In the genomic region with DNA sequence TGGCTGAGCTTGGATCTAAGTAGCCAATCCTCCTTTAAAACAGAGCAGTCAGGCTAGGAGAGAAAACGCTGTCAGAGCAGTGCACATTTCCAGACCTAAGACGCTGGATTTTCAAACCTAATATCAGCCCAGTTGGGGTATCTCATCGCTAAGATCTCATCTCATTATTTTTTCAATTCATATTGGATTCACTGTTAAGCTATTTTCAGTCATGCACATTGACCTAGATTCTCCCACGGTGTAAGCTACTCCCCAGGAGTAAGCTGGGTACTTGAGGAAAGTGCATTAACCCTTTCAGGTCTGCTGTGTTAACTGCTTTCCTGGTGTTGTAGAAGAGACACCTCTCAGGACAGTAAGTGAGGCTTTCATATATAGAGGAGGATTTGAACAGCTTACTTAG, we compare ENCODE assay signal across 28 mouse cellular contexts.
"Had no signal": no experiment of that assay in that cellular context is flagged by ENCODE, and none has a peak within 500 bp of the region (broad histone marks: within the 10 kb centered on the region; RNA-seq: fewer than 3 reads in every experiment).

No protein-coding gene starts in this region.

- H3K4me2 ChIP-seq: embryonic facial prominence, embryonic 12.5 days; embryonic facial prominence, embryonic 13.5 days; embryonic facial prominence, embryonic 15.5 days; forebrain, embryonic 12.5 days; forebrain, embryonic 13.5 days; forebrain, embryonic 15.5 days had no signal

- H3K36me3 ChIP-seq: embryonic facial prominence, embryonic 10.5 days; embryonic facial prominence, embryonic 12.5 days; embryonic facial prominence, embryonic 13.5 days; embryonic facial prominence, embryonic 15.5 days; forebrain, embryonic 10.5 days; forebrain, embryonic 12.5 days; forebrain, embryonic 15.5 days had no signal

- H3K4me1 ChIP-seq: embryonic facial prominence, embryonic 15.5 days; forebrain, embryonic 12.5 days; forebrain, embryonic 13.5 days; forebrain, embryonic 15.5 days had no signal

- H3K4me3 ChIP-seq: embryonic facial prominence, embryonic 10.5 days; embryonic facial prominence, embryonic 12.5 days; embryonic facial prominence, embryonic 13.5 days; embryonic facial prominence, embryonic 15.5 days; erythroblast, embryonic 14.5 days; forebrain, embryonic 10.5 days; forebrain, embryonic 12.5 days; forebrain, embryonic 13.5 days; forebrain, embryonic 15.5 days; gastrocnemius, adult 2 months; heart, adult 2 months had no signal

- H3K27ac ChIP-seq: embryonic facial prominence, embryonic 12.5 days; embryonic facial prominence, embryonic 13.5 days; embryonic facial prominence, embryonic 15.5 days; forebrain, embryonic 10.5 days; forebrain, embryonic 12.5 days; forebrain, embryonic 13.5 days; forebrain, embryonic 15.5 days; gastrocnemius, adult 2 months; heart, adult 2 months had no signal

- ATAC-seq: forebrain, embryonic 13.5 days; forebrain, embryonic 14.5 days; forebrain, embryonic 15.5 days; forebrain, embryonic 16.5 days; forebrain, postnatal 0 days had no signal

- DNase-seq: cerebellum, adult 8-10 months; cerebellum, adult 9-10 months; cerebellum, adult 9-11 months; cerebellum, postnatal 10 days; cerebellum, postnatal 14 days; cerebellum, postnatal 25 days; cerebellum, postnatal 36 days; embryo, embryonic 11 days; forebrain, postnatal 0 days; gastrocnemius, adult 2 months; gastrocnemius, postnatal 10 days; gastrocnemius, postnatal 14 days; gastrocnemius, postnatal 25 days; gastrocnemius, postnatal 36 days; heart, adult 11 months; heart, adult 18-20 months; heart, adult 2 months had no signal

- H3K9ac ChIP-seq: embryonic facial prominence, embryonic 12.5 days; embryonic facial prominence, embryonic 13.5 days; embryonic facial prominence, embryonic 15.5 days; forebrain, embryonic 12.5 days; forebrain, embryonic 13.5 days; forebrain, embryonic 15.5 days; forebrain, postnatal 0 days had no signal

- H3K27me3 ChIP-seq: embryonic facial prominence, embryonic 12.5 days; forebrain, embryonic 13.5 days; forebrain, embryonic 15.5 days had no signal

- H3K9me3 ChIP-seq: embryonic facial prominence, embryonic 10.5 days; embryonic facial prominence, embryonic 12.5 days; embryonic facial prominence, embryonic 13.5 days; embryonic facial prominence, embryonic 15.5 days; forebrain, embryonic 10.5 days; forebrain, embryonic 12.5 days; forebrain, embryonic 13.5 days; forebrain, embryonic 15.5 days had no signal
